Mouse (Mus musculus) lung, adult 2 months (tissue): ENCODE data around the gene Tmem212.

Experiments
- CTCF ChIP-seq: fragments of 200-500 bp; IDR thresholded peaks from 2 replicates; pipeline ENCODE4 v1.5.1; 2011; ENCODE audit warnings: mild to moderate bottlenecking, low read length, control low read depth; ENCODE audit not compliant: insufficient read depth
- POLR2A ChIP-seq: fragments of 200-500 bp; IDR thresholded peaks from 2 replicates; pipeline ENCODE4 v1.6.1; 2011; ENCODE audit warnings: low read depth, mild to moderate bottlenecking, control low read depth, low read length, borderline replicate concordance; ENCODE audit errors: extremely low read depth

GRCm38 (mm10) chr3:27918656-27919436 lies 22.7 kb upstream of the Tmem212 start:
- no peak for TF ChIP-seq POLR2A
- TF ChIP-seq CTCF = no peak
